Mouse (Mus musculus) liver (tissue): ENCODE measurements at regions not wholly inside any gene's neighbourhood (a gene's known extent, or its start where the extent isn't known, plus 50 kb on each side); places are given as distances from the start of the nearest gene placed in this dataset.

Experiments used
- DNase-seq: peaks from one replicate; pipeline ENCODE4 v3.0.0-alpha.2; 2020; ENCODE audit warnings: mixed read lengths

GRCm38 (mm10) chr8:103442420-103443125 is 657.1 kb upstream of the Cdh11 start:
- DNase-seq: no peak

- no peak for DNase-seq
These were observed 656.8 kb upstream of the Cdh5 start for GRCm38 (mm10) chr8:103444577-103444976.

GRCm38 (mm10) chr8:103445378-103445777 is 656.0 kb upstream of the Cdh5 start:
- DNase-seq: no peak

GRCm38 (mm10) chr8:103447916-103448315 is 653.5 kb upstream of the Cdh5 start:
- no peak for DNase-seq

GRCm38 (mm10) chr8:103451381-103452018 is 649.9 kb upstream of the Cdh5 start:
- DNase-seq: no peak

GRCm38 (mm10) chr8:103457176-103457575 is 644.2 kb upstream of the Cdh5 start:
- DNase-seq: no peak

- no peak for DNase-seq
These were observed 637.9 kb upstream of the Cdh5 start for GRCm38 (mm10) chr8:103463557-103463956.

GRCm38 (mm10) chr8:103464777-103465353 is 636.6 kb upstream of the Cdh5 start:
- no peak for DNase-seq

- DNase-seq: no peak
These were observed 633.8 kb upstream of the Cdh5 start for GRCm38 (mm10) chr8:103467536-103468160.

- DNase-seq: no peak
These were observed 632.4 kb upstream of the Cdh5 start for GRCm38 (mm10) chr8:103469049-103469448.

- no peak for DNase-seq
These were observed 631.1 kb upstream of the Cdh5 start for GRCm38 (mm10) chr8:103470316-103470715.

- DNase-seq: no peak
These were observed 625.3 kb upstream of the Cdh5 start for GRCm38 (mm10) chr8:103475816-103476797.

GRCm38 (mm10) chr8:103482033-103482720 is 619.2 kb upstream of the Cdh5 start:
- no peak for DNase-seq

GRCm38 (mm10) chr8:103485441-103485840 is 616.0 kb upstream of the Cdh5 start:
- no peak for DNase-seq

- DNase-seq: no peak
These were observed 612.0 kb upstream of the Cdh5 start for GRCm38 (mm10) chr8:103489411-103489810.

- no peak for DNase-seq
These were observed 608.4 kb upstream of the Cdh5 start for GRCm38 (mm10) chr8:103492914-103493517.

GRCm38 (mm10) chr8:103493932-103494493 is 607.4 kb upstream of the Cdh5 start:
- DNase-seq: no peak

GRCm38 (mm10) chr8:103494670-103495069 is 606.8 kb upstream of the Cdh5 start:
- no peak for DNase-seq

- DNase-seq: no peak
These were observed 600.1 kb upstream of the Cdh5 start for GRCm38 (mm10) chr8:103501328-103501727.

- DNase-seq: no peak
These were observed 598.2 kb upstream of the Cdh5 start for GRCm38 (mm10) chr8:103502991-103503767.
